Mouse (Mus musculus): Measurements from ENCODE around the gene Fbxl5. TPM values are rescaled to one million over a fixed set of nuclear protein-coding genes. Genes with fewer than 3 reads are reported as not detected.

Gene Fbxl5
- polyA plus RNA-seq, 1 experiment from 2014 or later = 54.6 TPM

GRCm38 (mm10) chr5:43822824-43823223, 1.4 kb upstream of the Fbxl5 start:
- no peak for ATAC-seq (ENCODE audit: insufficient number of reproducible peaks, low FRiP score, low TSS enrichment, low read depth)
- peaks cover 5% of the 10 kb centered on the region; the same call in 1 of the 2 replicates for H3K4me1 ChIP-seq
- H3K9ac ChIP-seq = no peak overlapping the region
- H3K4me3 ChIP-seq = no peak overlapping the region
- 84% methylated on average over 3 of the region's 3 CpGs for WGBS
- H3K27me3 ChIP-seq = no peaks in the 10 kb centered on the region
- no peak overlapping the region for H3K4me2 ChIP-seq
- H3K27ac ChIP-seq = no peak overlapping the region
- no peaks in the 10 kb centered on the region for H3K36me3 ChIP-seq
- H3K9me3 ChIP-seq = no peaks in the 10 kb centered on the region

GRCm38 (mm10) chr5:43822199-43822598, 761 bp upstream of the Fbxl5 start:
- H3K36me3 ChIP-seq = no peaks in the 10 kb centered on the region
- WGBS = 88% methylated on average over 8 of the region's 8 CpGs
- no peak for ATAC-seq (ENCODE audit: insufficient number of reproducible peaks, low FRiP score, low TSS enrichment, low read depth)
- H3K9ac ChIP-seq = no peak overlapping the region
- H3K4me3 ChIP-seq = no peak overlapping the region
- no peaks in the 10 kb centered on the region for H3K9me3 ChIP-seq
- H3K4me2 ChIP-seq = no peak overlapping the region
- peaks cover 5% of the 10 kb centered on the region; the same call in 1 of the 2 replicates for H3K4me1 ChIP-seq
- no peak overlapping the region for H3K27ac ChIP-seq
- H3K27me3 ChIP-seq = no peaks in the 10 kb centered on the region

- ATAC-seq (ENCODE audit: insufficient number of reproducible peaks, low FRiP score, low TSS enrichment, low read depth) = no peak
- Histone ChIP-seq H3K27me3 (no peaks in the 10 kb centered on the region), H3K4me3 (no peak overlapping the region), H3K36me3 (no peaks in the 10 kb centered on the region), H3K9ac (no peak overlapping the region), H3K4me1 (peaks cover 5% of the 10 kb centered on the region; the same call in 1 of the 2 replicates), H3K4me2 (no peak overlapping the region), H3K9me3 (no peaks in the 10 kb centered on the region), H3K27ac (no peak overlapping the region)
- 76% methylated on average over 11 of the region's 11 CpGs for WGBS
Observed at GRCm38 (mm10) chr5:43820785-43821184, 653 bp downstream of the Fbxl5 start.

- H3K4me1 ChIP-seq = peaks cover 5% of the 10 kb centered on the region; the same call in 1 of the 2 replicates
- ATAC-seq (ENCODE audit: insufficient number of reproducible peaks, low FRiP score, low TSS enrichment, low read depth) = no peak
- WGBS = 46% methylated on average over 12 of the region's 12 CpGs
- no peak within 1 kb of the TSS for H3K27ac ChIP-seq
- H3K27me3 ChIP-seq = no peaks in the 10 kb centered on the region
- H3K36me3 ChIP-seq = no peaks in the 10 kb centered on the region
- no peak within 1 kb of the TSS for H3K4me2 ChIP-seq
- no peaks in the 10 kb centered on the region for H3K9me3 ChIP-seq
- no peak within 1 kb of the TSS for H3K4me3 ChIP-seq
- H3K9ac ChIP-seq = no peak within 1 kb of the TSS
Observed at GRCm38 (mm10) chr5:43818695-43819094, 2.7 kb downstream of the Fbxl5 start, which contains the start of gene Bst1. Gene Bst1 (plus strand): TSS chr5:43818885.

DNA sequence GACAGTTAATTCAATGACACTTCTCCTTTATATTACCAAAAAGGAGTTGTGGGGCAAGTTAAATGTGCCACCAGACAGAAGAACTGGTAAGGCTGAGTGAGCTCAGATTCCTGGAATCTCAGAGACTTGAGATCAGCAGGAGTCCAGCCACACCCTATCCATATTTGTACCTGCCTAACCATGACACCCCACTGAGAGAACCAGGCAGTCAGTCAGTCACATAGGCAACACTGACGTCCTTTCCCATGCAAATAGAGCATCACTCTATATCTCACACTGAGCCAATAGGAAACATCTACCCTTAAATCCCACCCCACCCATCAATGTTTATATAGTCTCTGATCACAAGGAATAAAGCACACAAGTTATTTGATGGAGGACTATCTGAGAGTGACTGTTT, 5.7 kb downstream of the Fbxl5 start:
- no peaks in the 10 kb centered on the region for H3K27me3 ChIP-seq
- no peaks in the 10 kb centered on the region for H3K9me3 ChIP-seq
- no peak for ATAC-seq (ENCODE audit: insufficient number of reproducible peaks, low FRiP score, low TSS enrichment, low read depth)
- no peak overlapping the region for H3K27ac ChIP-seq
- no peaks in the 10 kb centered on the region for H3K36me3 ChIP-seq
- H3K9ac ChIP-seq = no peak overlapping the region
- 72% methylated on average over 1 of the region's 1 CpGs for WGBS
- no peak overlapping the region for H3K4me2 ChIP-seq
- peaks cover 5% of the 10 kb centered on the region; the same call in 1 of the 2 replicates for H3K4me1 ChIP-seq
- H3K4me3 ChIP-seq = no peak overlapping the region

DNA sequence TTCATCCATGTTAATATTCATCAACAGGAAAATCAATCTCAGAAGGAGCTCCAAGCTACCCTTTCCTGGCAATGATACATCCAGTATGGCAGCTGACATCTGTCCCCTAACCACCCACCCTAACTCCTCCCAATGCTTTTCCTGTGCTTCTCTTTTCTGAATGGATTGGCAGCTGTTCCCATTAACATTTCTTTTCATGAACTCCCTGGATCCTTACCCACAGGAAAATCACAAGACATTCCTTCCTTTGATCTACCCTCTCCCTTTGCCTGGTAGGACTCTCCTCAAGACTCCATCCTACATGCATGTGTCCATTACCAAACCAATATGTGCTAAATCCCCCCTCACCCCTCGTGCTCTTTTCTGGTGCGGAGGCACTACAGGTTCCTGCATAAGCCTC, 6.9 kb downstream of the Fbxl5 start:
- no peaks in the 10 kb centered on the region for H3K9me3 ChIP-seq
- H3K9ac ChIP-seq = no peak overlapping the region
- no peak overlapping the region for H3K27ac ChIP-seq
- H3K4me2 ChIP-seq = no peak overlapping the region
- ATAC-seq (ENCODE audit: insufficient number of reproducible peaks, low FRiP score, low TSS enrichment, low read depth) = no peak
- H3K36me3 ChIP-seq = no peaks in the 10 kb centered on the region
- H3K4me1 ChIP-seq = peaks cover 5% of the 10 kb centered on the region; the same call in 1 of the 2 replicates
- H3K27me3 ChIP-seq = no peaks in the 10 kb centered on the region
- 80% methylated on average over 2 of the region's 2 CpGs for WGBS
- H3K4me3 ChIP-seq = no peak overlapping the region

- 100% methylated on average over 1 of the region's 1 CpGs for WGBS
- H3K27ac ChIP-seq = no peak overlapping the region
- H3K4me1 ChIP-seq = peaks cover 6% of the 10 kb centered on the region; the same call in 1 of the 2 replicates
- H3K4me3 ChIP-seq = no peak overlapping the region
- H3K9me3 ChIP-seq = no peaks in the 10 kb centered on the region
- no peak for ATAC-seq (ENCODE audit: insufficient number of reproducible peaks, low FRiP score, low TSS enrichment, low read depth)
- no peaks in the 10 kb centered on the region for H3K27me3 ChIP-seq
- no peak overlapping the region for H3K9ac ChIP-seq
- H3K36me3 ChIP-seq = no peaks in the 10 kb centered on the region
- no peak overlapping the region for H3K4me2 ChIP-seq
Observed at GRCm38 (mm10) chr5:43810427-43811062, 10.9 kb downstream of the Fbxl5 start.

DNA sequence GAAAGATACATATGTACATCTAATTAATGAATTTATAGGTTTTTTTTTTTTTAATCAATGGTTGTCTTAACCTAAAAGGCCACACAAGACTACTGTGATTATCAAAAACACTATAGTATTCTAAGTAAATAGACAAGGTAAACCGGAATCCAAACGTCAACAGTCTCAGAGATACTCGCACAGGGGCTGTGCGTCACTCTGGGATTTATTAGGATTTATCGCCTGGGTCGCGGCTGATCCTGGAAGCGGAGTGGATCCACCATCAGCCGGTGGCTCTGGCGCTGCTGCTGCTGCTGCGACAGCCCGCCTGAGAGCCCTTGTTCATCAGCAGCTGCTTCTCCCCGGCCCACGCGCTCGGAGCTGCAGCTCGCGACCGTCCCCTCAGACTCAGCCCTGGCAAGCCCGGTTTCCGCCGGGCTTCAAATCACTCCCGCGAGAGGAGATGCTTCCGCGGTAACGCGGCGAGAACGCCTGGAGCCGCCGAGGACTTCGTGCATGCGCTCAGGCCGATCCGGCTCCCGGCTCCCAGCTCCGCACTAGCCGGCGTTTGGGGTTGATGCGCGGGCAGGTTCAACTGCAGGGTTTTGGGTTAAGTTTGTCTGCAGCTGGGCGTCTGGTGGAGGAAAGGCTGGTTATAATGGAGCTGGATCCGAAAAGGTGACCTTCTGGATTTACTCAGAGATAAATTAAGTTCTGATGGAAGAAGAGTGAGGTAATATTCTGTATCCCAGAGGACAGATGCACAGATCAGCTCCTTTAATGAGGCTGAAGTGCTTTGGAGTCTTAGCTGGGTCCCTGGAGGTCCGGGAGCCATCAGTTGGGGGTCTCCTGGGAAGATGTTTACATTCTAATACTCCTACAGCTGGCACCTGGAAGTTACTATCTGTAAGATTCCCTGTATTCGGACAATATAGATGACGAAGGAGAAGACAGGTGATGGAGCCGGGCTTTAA, 13.4 kb downstream of the Fbxl5 start:
- 4% methylated on average over 48 of the region's 48 CpGs for whole genome bisulfite sequencing
- Histone ChIP-seq H3K27me3 (no peaks in the 10 kb centered on the region), H3K4me2 (peak overlapping the region; percentile 70), H3K36me3 (no peaks in the 10 kb centered on the region), H3K4me1 (peaks cover 6% of the 10 kb centered on the region; the same call in 1 of the 2 replicates), H3K9me3 (no peaks in the 10 kb centered on the region), H3K27ac (peak overlapping the region; percentile 22), H3K9ac (peak overlapping the region; percentile 43), H3K4me3 (peak overlapping the region; percentile 44)
- ATAC-seq (ENCODE audit: insufficient number of reproducible peaks, low FRiP score, low TSS enrichment, low read depth) = peak; percentile 84

GRCm38 (mm10) chr5:43806914-43807313, 14.5 kb downstream of the Fbxl5 start:
- H3K36me3 ChIP-seq = no peaks in the 10 kb centered on the region
- WGBS = 63% methylated on average over 4 of the region's 4 CpGs
- H3K4me2 ChIP-seq = no peak overlapping the region
- no peak for ATAC-seq (ENCODE audit: insufficient number of reproducible peaks, low FRiP score, low TSS enrichment, low read depth)
- no peak overlapping the region for H3K9ac ChIP-seq
- no peak overlapping the region for H3K27ac ChIP-seq
- peaks cover 6% of the 10 kb centered on the region; the same call in 1 of the 2 replicates for H3K4me1 ChIP-seq
- H3K4me3 ChIP-seq = no peak overlapping the region
- H3K9me3 ChIP-seq = no peaks in the 10 kb centered on the region
- H3K27me3 ChIP-seq = no peaks in the 10 kb centered on the region

- no peaks in the 10 kb centered on the region for H3K9me3 ChIP-seq
- ATAC-seq (ENCODE audit: insufficient number of reproducible peaks, low FRiP score, low TSS enrichment, low read depth) = no peak
- peaks cover 6% of the 10 kb centered on the region; the same call in 1 of the 2 replicates for H3K4me1 ChIP-seq
- 94% methylated on average over 7 of the region's 7 CpGs for WGBS
- no peaks in the 10 kb centered on the region for H3K27me3 ChIP-seq
- H3K4me2 ChIP-seq = no peak overlapping the region
- H3K27ac ChIP-seq = no peak overlapping the region
- no peaks in the 10 kb centered on the region for H3K36me3 ChIP-seq
- no peak overlapping the region for H3K9ac ChIP-seq
- H3K4me3 ChIP-seq = no peak overlapping the region
Observed at GRCm38 (mm10) chr5:43806340-43806739, 15.1 kb downstream of the Fbxl5 start.

- H3K4me3 ChIP-seq = no peak overlapping the region
- no peaks in the 10 kb centered on the region for H3K27me3 ChIP-seq
- no peaks in the 10 kb centered on the region for H3K36me3 ChIP-seq
- ATAC-seq (ENCODE audit: insufficient number of reproducible peaks, low FRiP score, low TSS enrichment, low read depth) = no peak
- H3K9me3 ChIP-seq = no peaks in the 10 kb centered on the region
- 74% methylated on average over 2 of the region's 2 CpGs for WGBS
- no peak overlapping the region for H3K4me2 ChIP-seq
- peaks cover 6% of the 10 kb centered on the region; the same call in 1 of the 2 replicates for H3K4me1 ChIP-seq
- no peak overlapping the region for H3K27ac ChIP-seq
- no peak overlapping the region for H3K9ac ChIP-seq
Observed at GRCm38 (mm10) chr5:43805401-43805800, 16.0 kb downstream of the Fbxl5 start.

- Histone ChIP-seq H3K4me3 (no peak overlapping the region), H3K36me3 (no peaks in the 10 kb centered on the region), H3K27ac (no peak overlapping the region), H3K4me2 (no peak overlapping the region), H3K9ac (no peak overlapping the region), H3K9me3 (no peaks in the 10 kb centered on the region), H3K27me3 (no peaks in the 10 kb centered on the region), H3K4me1 (no peaks in the 10 kb centered on the region)
- 78% methylated on average over 4 of the region's 4 CpGs for WGBS
- ATAC-seq (ENCODE audit: insufficient number of reproducible peaks, low FRiP score, low TSS enrichment, low read depth) = no peak
Observed at GRCm38 (mm10) chr5:43801798-43802197, 19.6 kb downstream of the Fbxl5 start.

Data from limb, embryonic 15.5 days (tissue).